Mouse (Mus musculus) cerebellum, adult 2 months (tissue): ENCODE measurements around the gene Cbx7.

Experiments
- CTCF ChIP-seq: fragments of 200-500 bp; IDR thresholded peaks from 2 replicates; pipeline ENCODE4 v1.5.1; 2011; ENCODE audit warnings: low read depth, mild to moderate bottlenecking, control low read depth, low read length, moderate library complexity, borderline replicate concordance; ENCODE audit not compliant: insufficient read depth
- POLR2A ChIP-seq: fragments of 200-500 bp; IDR thresholded peaks from 2 replicates; pipeline ENCODE4 v1.6.1; 2011; ENCODE audit warnings: low read length, control low read depth, borderline replicate concordance; ENCODE audit not compliant: insufficient read depth

GRCm38 (mm10) chr15:79964376-79964775, 6.5 kb downstream of the Cbx7 start:
- TF ChIP-seq POLR2A (no peak), CTCF (no peak)
